Mouse (Mus musculus): ENCODE data around the gene Rhof.

Gene Rhof

GRCm38 (mm10) chr5:123110296-123110721, 22.2 kb downstream of the Rhof start:
- no peak for DNase-seq (ENCODE audit: low spot score in 2 of 2)

GRCm38 (mm10) chr5:123109452-123110203, 22.9 kb downstream of the Rhof start:
- no peak for DNase-seq (ENCODE audit: low spot score in 2 of 2)

- DNase-seq (ENCODE audit: low spot score in 2 of 2) = no peak
Observed at GRCm38 (mm10) chr5:123104769-123105168, 27.7 kb downstream of the Rhof start.

GRCm38 (mm10) chr5:123103556-123103955, 28.9 kb downstream of the Rhof start:
- DNase-seq (ENCODE audit: low spot score in 2 of 2) = no peak

GRCm38 (mm10) chr5:123102376-123102775, 30.1 kb downstream of the Rhof start:
- DNase-seq (ENCODE audit: low spot score in 2 of 2) = no peak

GRCm38 (mm10) chr5:123098487-123098886, 34.0 kb downstream of the Rhof start:
- DNase-seq (ENCODE audit: low spot score in 2 of 2) = no peak

- DNase-seq (ENCODE audit: low spot score in 2 of 2) = no peak
Observed at GRCm38 (mm10) chr5:123096299-123096698, 36.2 kb downstream of the Rhof start.

GRCm38 (mm10) chr5:123094238-123094991, 38.1 kb downstream of the Rhof start:
- DNase-seq (ENCODE audit: low spot score in 2 of 2) = no peak

GRCm38 (mm10) chr5:123093077-123093633, 39.3 kb downstream of the Rhof start:
- no peak for DNase-seq (ENCODE audit: low spot score in 2 of 2)

GRCm38 (mm10) chr5:123090560-123091306, 41.8 kb downstream of the Rhof start:
- no peak for DNase-seq (ENCODE audit: low spot score in 2 of 2)

- no peak for DNase-seq (ENCODE audit: low spot score in 2 of 2)
Observed at GRCm38 (mm10) chr5:123088784-123089183, 43.7 kb downstream of the Rhof start.

GRCm38 (mm10) chr5:123086501-123086900, 46.0 kb downstream of the Rhof start:
- no peak for DNase-seq (ENCODE audit: low spot score in 2 of 2)

GRCm38 (mm10) chr5:123083340-123084050, 49.0 kb downstream of the Rhof start:
- DNase-seq (ENCODE audit: low spot score in 2 of 2) = no peak

GRCm38 (mm10) chr5:123080510-123080909, 52.0 kb downstream of the Rhof start:
- DNase-seq (ENCODE audit: low spot score in 2 of 2) = no peak

GRCm38 (mm10) chr5:123080041-123080440, 52.5 kb downstream of the Rhof start:
- DNase-seq (ENCODE audit: low spot score in 2 of 2) = no peak

- DNase-seq (ENCODE audit: low spot score in 2 of 2) = no peak
Observed at GRCm38 (mm10) chr5:123079568-123079967, 52.9 kb downstream of the Rhof start.

GRCm38 (mm10) chr5:123076419-123077281, 55.8 kb downstream of the Rhof start:
- DNase-seq (ENCODE audit: low spot score in 2 of 2) = no peak

GRCm38 (mm10) chr5:123075576-123076418, 56.7 kb downstream of the Rhof start:
- DNase-seq (ENCODE audit: low spot score in 2 of 2) = peak; percentile 79 to 93

GRCm38 (mm10) chr5:123068714-123069113, 63.8 kb downstream of the Rhof start:
- DNase-seq (ENCODE audit: low spot score in 2 of 2) = no peak

All from urinary bladder, adult 18-20 months (tissue).